Mouse (Mus musculus) liver, embryonic 14.5 days (tissue): Measurements from ENCODE around the gene Pcsk5.

Source experiments
- CTCF ChIP-seq: IDR thresholded peaks from 2 replicates; pipeline ENCODE4 v1.5.1; 2016; ENCODE audit warnings: antibody characterized with exemption, low read depth, control low read depth
- EP300 ChIP-seq: IDR thresholded peaks from 2 replicates; pipeline ENCODE4 v1.6.1; 2016; ENCODE audit warnings: antibody characterized with exemption, low read depth

DNA sequence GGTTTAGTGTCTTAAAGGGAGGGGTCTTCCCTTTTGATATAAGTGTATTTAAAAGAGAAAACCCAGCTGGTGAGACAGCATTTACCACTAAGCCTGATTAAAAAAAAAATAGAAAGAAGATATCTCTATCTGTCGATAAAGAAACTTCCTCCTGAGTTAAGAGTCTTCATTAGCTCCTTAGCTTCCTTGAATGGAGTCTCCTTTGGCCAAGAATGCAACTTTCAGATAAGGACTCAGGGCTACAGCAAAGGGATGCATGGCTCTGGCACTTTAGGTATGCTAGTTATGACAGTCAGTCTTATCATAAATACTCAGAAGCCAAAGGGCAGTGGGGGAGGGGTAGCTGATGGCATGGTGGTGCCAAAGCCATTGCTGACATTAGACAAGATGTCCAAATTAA is 2.4 kb upstream of the Pcsk5 start:
- TF ChIP-seq EP300 (no peak), CTCF (no peak)
